Mouse (Mus musculus) liver, embryonic 11.5 days (tissue): ENCODE measurements at regions not wholly inside any gene's neighbourhood (a gene's known extent, or its start where the extent isn't known, plus 50 kb on each side); places are given as distances from the start of the nearest gene placed in this dataset.
A peak's percentile ranks its signal among the peaks of the same experiment; 100 is the strongest.

Experiments
- ATAC-seq: fragments of 200-750 bp; cut with Nextera tagmentation; replicated peaks from 2 replicates; pipeline ENCODE4 v1.8.0; 2017; ENCODE audit warnings: moderate number of reproducible peaks, mild to moderate bottlenecking, moderate TSS enrichment, moderate library complexity; ENCODE audit not compliant: low FRiP score
- DNase-seq: peaks from one replicate; pipeline ENCODE4 v3.0.0-alpha.2; 2017; ENCODE audit warnings: low spot score
- H3K27ac ChIP-seq: fragments of 300-500 bp; sonication (generic); 2 replicates; pipeline ENCODE4 v1.5.1; 2014; ENCODE audit warnings: mild to moderate bottlenecking, low read depth, low read length, control low read depth
- H3K27me3 ChIP-seq: fragments of 300-500 bp; sonication (generic); replicated peaks from 2 replicates; pipeline ENCODE4 v1.6.1; 2014; ENCODE audit warnings: low read length, mixed read lengths; ENCODE audit not compliant: control insufficient read depth, insufficient read depth
- H3K36me3 ChIP-seq: fragments of 300-500 bp; sonication (generic); 2 replicates; pipeline ENCODE4 v1.6.1; 2014; ENCODE audit warnings: mild to moderate bottlenecking, low read length, moderate library complexity, mixed read lengths; ENCODE audit not compliant: control insufficient read depth, insufficient read depth
- H3K4me1 ChIP-seq: fragments of 300-500 bp; sonication (generic); replicated peaks from 2 replicates; pipeline ENCODE4 v1.6.1; 2014; ENCODE audit warnings: low read length, mixed read lengths; ENCODE audit not compliant: control insufficient read depth, insufficient read depth
- H3K4me2 ChIP-seq: fragments of 300-500 bp; sonication (generic); 2 replicates; pipeline ENCODE4 v1.6.1; 2014; ENCODE audit warnings: mild to moderate bottlenecking, control low read depth, moderate library complexity
- H3K4me3 ChIP-seq: fragments of 300-500 bp; sonication (generic); 2 replicates; pipeline ENCODE4 v1.5.1; 2014; ENCODE audit warnings: low read depth, low read length, control low read depth
- H3K9ac ChIP-seq: fragments of 300-500 bp; sonication (generic); 2 replicates; pipeline ENCODE4 v1.6.1; 2014; ENCODE audit warnings: low read depth, low read length, control low read depth
- H3K9me3 ChIP-seq: fragments of 300-500 bp; sonication (generic); 2 replicates; pipeline ENCODE4 v1.6.1; 2016; ENCODE audit warnings: low read length, inconsistent platforms, mixed read lengths; ENCODE audit not compliant: control insufficient read depth
- WGBS: fragments of 180-500 bp; shearing (Covaris S2); extraction: QIAGEN DNeasy Blood & Tissue Kit; methylation state at CpG from one replicate; pipeline ENCODE4 v1.1.7; 2014; 5-methylcytosine and 5-hydroxymethylcytosine counted together

DNA sequence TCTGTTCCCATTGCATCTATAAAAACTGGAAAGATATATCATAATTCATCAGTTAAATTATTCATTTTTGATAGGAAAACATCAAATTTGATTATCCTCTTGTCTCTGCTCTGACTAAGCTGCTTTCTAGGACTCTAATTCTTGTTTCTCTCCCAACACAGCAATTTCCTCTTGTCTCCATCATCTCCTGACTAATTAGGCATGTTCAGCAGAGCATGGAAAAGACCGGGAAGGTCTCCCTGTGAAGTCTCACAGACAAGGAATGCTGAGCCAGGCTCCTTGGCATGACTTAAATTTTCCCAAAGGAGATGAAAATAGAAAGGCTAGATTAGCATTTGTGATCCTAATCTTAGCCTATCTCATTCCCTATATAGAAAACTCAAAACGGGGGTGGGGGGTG, 192.3 kb downstream of the Chrna7 start:
- WGBS, result 80% methylated on average over 2 of the region's 2 CpGs
- no peak overlapping the region for H3K4me2 ChIP-seq
- H3K4me1 ChIP-seq, result no peaks in the 10 kb centered on the region
- no peak for DNase-seq
- H3K27me3 ChIP-seq, result no peaks in the 10 kb centered on the region
- no peak for ATAC-seq
- no peak overlapping the region for H3K4me3 ChIP-seq
- H3K36me3 ChIP-seq, result no peaks in the 10 kb centered on the region
- no peaks in the 10 kb centered on the region for H3K9me3 ChIP-seq
- no peak overlapping the region for H3K27ac ChIP-seq
- no peak overlapping the region for H3K9ac ChIP-seq

DNA sequence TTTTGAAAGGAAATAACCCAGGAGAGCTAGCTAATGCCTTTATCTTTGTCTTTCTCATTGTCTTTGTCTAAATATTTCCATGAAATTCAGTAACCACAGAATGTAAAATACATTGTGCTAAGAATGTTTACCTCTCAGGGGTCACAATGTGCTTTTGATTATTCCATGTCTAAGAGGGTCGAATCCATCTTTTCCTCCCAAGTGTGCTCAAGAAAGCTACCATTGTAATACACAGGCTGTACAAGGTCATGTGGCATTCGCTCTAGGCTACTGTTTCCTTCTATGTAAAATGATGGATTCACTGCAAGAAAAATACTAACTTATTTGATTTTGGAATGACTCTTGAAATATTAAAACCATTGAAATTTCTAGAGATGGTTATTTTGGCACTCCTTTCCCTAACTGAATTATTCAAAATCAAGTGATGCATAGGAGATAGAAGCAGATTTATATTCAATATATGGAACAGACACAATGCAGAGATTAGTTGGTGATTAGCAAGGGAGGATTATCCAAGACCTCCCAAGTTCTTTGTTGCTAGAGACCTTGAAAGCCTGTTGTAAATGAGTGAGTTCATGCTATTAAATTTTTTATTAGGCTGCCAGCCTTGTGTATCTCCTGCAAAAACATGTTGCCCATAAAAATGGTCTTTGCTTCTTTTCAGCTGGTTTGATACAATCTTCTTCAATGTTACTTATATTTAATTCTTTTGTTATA, 193.4 kb downstream of the Chrna7 start:
- H3K27me3 ChIP-seq, result no peaks in the 10 kb centered on the region
- H3K36me3 ChIP-seq, result no peaks in the 10 kb centered on the region
- WGBS, result 71% methylated on average over 2 of the region's 2 CpGs
- no peak overlapping the region for H3K9ac ChIP-seq
- H3K27ac ChIP-seq, result no peak overlapping the region
- no peak overlapping the region for H3K4me2 ChIP-seq
- ATAC-seq, result no peak
- DNase-seq, result no peak
- H3K9me3 ChIP-seq, result no peaks in the 10 kb centered on the region
- H3K4me1 ChIP-seq, result no peaks in the 10 kb centered on the region
- no peak overlapping the region for H3K4me3 ChIP-seq

DNA sequence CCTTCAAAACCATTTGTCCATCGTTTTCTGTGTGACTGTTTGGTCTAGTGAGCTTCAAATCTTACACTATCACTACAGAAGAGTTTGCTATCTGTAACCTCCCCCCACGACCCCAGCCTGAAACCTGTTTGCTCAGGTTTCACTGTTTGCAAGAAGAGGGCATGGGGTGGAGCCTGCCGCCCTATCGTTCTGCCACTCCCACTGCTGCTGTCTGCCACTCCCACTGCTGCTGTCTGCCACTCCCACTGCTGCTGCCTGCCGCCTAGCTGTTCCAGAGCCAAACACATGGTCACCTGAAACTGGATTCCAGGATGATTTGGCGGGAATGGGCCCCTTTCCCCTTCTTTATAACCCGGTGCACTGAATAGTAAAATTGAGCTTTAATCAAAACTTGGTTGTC, 157.6 kb upstream of the A26c2 start:
- Histone ChIP-seq H3K9ac (no peak overlapping the region), H3K9me3 (no peaks in the 10 kb centered on the region), H3K27ac (no peak overlapping the region), H3K4me3 (no peak overlapping the region), H3K4me2 (no peak overlapping the region), H3K36me3 (no peaks in the 10 kb centered on the region), H3K27me3 (no peaks in the 10 kb centered on the region), H3K4me1 (no peaks in the 10 kb centered on the region)
- peak; percentile 56; the same call in 1 of the 2 replicates for ATAC-seq
- peak; percentile 34 for DNase-seq
- 6% methylated on average over 7 of the region's 7 CpGs for WGBS
